Mouse (Mus musculus): Measurements from ENCODE around the gene Usp22. TPM values are rescaled to one million over a fixed set of nuclear protein-coding genes. Genes with fewer than 3 reads are reported as not detected.

The Usp22 gene
- total RNA-seq (2021): 10 to 100 TPM; 42.3 to 57.6 TPM
- long read RNA-seq, experiment 1, full-length matches to known transcripts: 21 of 37 reads
- long read RNA-seq, experiment 1, partial matches to known transcripts: 2 of 37 reads
- long read RNA-seq, experiment 1, other reads (novel, unspliced or antisense): 14 of 37 reads
- long read RNA-seq, experiment 2, full-length matches to known transcripts: 8 of 38 reads
- long read RNA-seq, experiment 2, partial matches to known transcripts: 3 of 38 reads
- long read RNA-seq, experiment 2, other reads (novel, unspliced or antisense): 27 of 38 reads

DNA sequence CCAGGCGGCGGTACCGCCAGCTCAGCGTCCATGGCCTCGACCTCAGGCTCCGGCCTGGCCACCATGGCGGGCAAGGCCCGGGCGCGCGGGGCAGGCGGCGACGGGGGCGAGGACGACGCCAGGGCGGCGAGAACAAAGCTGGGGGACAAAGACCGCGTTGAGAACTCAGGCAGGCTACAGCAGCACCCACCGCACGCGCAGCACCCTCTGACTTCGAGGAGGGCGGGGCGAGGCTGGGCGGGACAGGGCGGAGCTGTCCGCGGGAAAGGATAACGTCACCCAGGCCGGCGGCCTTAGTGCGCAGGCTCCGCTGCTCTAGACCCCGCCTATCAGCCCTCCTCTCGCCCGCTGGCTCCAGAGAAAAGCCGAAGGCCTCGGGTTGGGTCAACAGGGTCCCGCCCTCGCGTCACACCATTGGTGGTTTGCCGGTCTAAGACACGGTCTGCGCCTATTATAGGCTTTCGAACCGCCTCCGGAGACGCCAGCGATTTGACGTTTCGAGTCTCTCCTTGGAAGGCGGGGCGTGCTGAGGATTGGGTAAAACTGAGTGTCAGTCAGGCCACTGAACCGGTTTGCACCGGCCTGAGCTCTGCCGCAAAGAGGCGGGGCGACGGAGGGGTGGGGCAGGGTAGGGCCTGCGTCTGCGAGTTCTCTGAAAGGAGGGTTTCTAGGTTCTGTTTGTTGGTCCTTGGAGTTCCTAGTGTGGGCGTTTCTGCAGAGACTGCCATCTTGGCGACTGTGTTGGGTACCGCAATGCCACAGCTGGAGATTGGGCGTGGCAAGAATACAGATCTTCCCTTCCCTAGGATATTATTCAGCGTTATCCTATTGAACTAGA lies at the start of gene Usp22:
TSS of gene Usp22 (minus strand) at position 235 of the 838 bp plus-strand sequence.
- peak; percentile 94 for DNase-seq (ENCODE audit: low spot score in 2 of 2)

DNA sequence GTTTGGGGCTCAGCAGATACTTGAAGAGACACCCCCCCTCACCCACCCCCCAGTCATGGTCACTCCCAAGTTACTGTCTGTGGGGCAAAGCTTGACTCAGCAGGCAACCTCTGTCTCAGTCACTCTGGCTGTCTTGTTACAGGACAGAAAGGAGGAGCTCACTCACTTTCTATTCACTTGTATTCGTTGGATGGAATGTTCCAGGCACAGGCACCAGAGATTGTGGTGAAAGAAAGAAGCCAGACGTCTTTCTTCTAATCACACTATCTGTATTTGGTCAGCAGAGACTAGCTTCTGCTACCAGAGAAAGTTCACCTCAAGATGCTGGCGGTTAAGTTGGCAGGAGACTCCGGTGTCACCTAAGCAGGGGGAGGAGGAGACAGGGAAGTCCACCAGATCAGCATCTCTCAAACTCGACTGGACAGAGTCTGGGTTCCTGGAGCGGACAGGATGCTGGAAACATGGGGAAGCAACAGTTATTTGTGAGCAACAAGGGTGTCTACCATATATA lies 49.4 kb upstream of the Usp22 start:
- DNase-seq (ENCODE audit: low spot score in 2 of 2): no peak

DNA sequence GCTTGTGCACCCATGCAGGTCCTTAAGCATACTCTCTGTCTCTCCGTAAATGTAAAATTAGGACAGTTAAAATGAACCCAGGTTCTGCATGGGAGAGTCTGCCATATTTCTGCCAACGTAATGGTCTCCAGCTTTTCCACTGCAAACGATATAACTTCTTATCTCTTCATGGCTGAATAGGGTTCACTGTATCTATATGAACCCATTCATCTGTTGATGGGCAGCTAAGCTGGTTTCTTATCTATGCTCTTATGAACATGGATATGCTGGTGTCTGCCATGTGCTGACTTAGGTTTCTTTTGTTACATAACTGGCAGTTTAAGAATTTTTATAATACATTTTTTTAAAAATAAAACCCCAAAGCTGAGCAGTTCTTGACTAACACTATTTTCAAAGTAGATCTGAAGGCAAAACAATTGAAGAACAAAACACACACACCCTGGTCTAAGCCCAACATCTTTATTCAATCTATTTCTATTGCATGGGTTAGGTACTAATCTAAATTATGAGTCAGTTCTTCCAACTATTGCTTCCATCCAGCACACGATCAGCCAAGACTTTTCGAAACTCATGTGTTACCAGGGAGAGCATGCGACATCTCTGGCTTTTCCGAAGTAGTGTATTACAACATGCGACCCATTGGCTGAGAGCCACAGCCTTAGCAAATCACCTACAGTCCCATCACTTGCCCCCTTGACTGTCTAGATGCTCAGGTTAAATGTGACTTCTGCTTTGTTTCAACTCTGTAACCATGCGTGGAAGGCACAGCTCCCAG lies 48.3 kb upstream of the Usp22 start:
- no peak for DNase-seq (ENCODE audit: low spot score in 2 of 2)

DNA sequence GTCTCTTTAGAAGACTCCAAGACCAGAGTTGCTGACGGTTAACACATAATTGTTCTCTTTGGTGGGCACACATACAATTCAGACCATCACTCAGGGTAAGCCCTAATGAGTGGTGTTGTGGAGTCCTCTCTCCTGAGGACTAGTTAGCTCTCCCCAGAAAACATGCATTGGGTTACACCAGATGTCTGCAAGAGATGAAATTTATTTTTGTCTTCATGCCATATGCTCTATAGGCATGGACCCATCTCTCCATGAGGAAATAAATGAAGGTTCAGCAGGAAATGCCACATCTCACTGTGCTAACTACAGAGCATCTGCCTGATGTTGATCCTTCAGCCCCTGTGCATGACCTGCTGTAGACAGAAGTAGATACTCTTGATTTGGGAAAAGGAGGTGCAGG lies 47.2 kb upstream of the Usp22 start:
- DNase-seq (ENCODE audit: low spot score in 2 of 2): no peak

DNA sequence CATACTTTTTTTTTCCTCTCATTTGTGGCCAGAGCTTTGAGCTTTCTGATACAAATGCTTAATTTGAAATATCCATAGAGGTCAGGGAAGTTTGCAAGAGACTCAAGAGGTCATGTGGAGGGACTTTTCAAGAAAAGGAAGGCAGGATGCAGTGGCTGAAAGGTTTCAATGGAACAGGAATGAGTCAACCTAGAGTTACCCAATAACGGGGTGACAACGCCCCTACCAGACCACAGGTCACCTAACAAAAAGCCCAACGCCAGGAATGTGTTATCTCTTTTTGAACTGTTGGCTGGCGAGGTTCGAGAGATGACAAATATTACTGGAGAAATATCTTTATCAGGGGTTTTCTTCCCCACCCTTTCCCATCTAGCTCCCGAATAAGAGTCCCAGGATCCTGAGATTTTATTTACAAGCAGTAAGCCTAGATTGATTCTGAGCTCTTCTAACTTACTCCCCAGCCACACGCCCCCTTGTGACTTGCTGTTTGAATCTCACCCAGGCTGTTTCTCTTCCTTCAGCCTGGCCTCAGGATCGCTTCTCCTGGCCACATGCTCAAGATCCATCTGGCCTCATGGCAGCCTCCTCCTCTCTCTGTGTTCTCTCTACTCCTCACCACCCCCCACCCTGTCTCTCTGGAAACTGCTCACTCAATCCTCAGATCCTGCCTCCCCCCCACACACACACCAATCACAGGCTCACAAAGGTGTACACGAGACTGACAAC lies 45.5 kb upstream of the Usp22 start:
- no peak for DNase-seq (ENCODE audit: low spot score in 2 of 2)

DNA sequence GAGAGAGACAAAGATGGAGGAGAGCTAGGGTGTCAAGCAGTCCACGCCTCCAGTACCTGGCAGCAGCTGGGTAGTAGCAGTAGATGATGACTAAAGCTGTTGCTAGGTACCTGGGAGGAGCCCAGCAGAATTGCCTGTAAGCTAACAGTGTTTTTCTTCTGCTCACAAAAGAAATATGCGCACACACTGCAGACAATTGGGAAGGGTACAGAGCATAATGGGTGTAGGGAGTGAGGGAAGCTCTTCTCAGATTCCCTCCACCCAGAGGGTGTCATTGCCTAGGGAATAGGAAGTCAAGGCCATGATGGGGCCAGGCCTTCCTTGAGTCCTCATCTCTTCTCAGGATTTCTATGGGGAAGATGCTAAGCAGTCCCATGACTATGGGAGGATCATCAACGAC lies 41.1 kb upstream of the Usp22 start:
- no peak for DNase-seq (ENCODE audit: low spot score in 2 of 2)

DNA sequence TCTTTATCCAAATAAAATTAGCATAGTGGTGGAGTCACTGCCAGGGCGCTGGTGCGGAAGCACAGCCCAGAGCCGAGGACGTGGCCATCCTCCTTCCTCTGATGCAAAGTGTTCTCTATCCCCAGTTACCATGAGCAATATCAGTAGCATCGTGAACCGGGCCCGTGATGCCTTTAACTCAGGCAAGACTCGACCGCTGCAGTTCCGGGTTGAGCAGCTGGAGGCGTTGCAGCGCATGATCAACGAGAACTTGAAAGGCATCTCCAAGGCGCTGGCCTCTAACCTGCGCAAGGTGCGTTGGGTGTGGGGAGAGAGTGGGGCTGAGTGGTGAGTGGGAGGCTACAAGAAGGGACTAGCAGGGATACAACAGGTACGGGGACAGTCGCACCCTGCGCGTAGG lies 37.2 kb upstream of the Usp22 start:
- no peak for DNase-seq (ENCODE audit: low spot score in 2 of 2)

DNA sequence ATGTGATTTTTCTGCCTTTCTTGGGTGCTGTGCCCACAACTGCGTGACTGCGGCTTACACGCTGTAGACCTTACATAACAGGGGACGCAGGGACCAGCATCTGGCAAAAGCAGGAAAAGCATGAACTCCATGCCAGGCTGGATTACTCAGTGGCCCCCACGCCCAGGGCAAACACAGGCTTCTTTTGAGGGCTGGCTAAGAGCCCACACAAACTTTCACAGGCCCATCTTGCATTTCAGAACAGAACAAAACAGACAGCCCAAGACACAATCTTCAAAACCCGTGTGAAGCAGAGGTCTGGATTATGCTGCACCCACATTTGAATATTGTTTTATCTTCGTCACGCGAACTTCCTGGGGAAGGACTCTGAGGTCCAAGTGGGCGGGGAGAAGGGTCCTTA lies 33.5 kb upstream of the Usp22 start:
- DNase-seq (ENCODE audit: low spot score in 2 of 2): no peak

DNA sequence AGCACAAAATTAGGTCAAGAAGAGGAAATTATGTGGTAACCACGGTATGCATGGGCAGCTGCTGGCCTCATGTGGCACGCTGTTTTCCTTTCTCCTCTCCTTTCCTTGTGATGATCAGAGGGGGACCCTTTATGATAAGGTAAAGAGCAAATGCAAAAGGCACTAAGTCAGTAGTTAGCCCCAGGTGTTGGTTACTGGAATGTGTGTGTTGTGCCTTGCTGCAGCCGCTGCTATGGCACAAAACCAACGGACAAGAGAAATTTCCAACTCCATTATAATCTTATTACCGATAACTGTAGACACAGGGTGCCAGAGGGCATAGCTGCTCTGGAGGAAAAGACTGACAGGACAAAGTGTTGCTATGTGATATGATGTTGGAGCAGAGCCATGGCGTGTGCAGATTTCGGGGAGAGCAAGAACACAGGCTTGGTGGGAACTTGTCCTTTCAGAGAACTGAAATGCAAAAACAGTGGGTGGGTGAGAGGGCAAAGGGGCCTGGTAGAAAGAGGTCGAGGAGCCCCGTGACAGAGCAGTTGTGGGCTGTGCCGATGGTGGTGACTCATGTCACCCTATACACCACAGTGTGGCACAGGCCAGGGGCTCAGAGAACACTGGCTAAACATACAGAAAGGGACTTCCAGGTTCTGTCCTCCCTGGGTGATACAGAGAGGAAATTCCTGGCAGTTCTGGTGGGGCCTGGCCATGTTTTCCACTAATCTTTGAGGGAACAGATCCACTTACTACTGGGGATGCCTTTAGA lies 32.8 kb upstream of the Usp22 start, which contains the start of gene Aldh3a1:
TSS of gene Aldh3a1 (plus strand) at position 51 of the 760 bp plus-strand sequence.
- no peak for DNase-seq (ENCODE audit: low spot score in 2 of 2)

DNA sequence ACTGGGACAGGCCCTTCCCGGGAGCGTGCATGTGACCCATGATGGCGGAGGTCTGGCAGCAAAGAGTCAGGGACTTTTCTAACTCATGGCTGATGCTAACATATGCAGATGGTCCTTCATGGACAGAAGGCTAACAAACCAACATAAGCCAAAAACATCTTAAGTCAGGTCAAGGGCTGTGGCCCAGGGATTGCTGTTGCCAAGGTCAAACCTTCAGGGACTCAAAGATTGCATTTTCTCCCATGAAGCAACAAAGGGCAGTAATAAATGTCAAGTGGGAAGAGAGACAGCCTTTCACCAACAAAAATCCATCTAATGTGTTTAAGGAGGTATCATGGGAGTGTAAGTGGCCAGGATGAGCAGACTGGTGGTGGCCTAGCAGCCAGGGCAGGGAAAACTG lies 31.3 kb upstream of the Usp22 start:
- no peak for DNase-seq (ENCODE audit: low spot score in 2 of 2)

DNA sequence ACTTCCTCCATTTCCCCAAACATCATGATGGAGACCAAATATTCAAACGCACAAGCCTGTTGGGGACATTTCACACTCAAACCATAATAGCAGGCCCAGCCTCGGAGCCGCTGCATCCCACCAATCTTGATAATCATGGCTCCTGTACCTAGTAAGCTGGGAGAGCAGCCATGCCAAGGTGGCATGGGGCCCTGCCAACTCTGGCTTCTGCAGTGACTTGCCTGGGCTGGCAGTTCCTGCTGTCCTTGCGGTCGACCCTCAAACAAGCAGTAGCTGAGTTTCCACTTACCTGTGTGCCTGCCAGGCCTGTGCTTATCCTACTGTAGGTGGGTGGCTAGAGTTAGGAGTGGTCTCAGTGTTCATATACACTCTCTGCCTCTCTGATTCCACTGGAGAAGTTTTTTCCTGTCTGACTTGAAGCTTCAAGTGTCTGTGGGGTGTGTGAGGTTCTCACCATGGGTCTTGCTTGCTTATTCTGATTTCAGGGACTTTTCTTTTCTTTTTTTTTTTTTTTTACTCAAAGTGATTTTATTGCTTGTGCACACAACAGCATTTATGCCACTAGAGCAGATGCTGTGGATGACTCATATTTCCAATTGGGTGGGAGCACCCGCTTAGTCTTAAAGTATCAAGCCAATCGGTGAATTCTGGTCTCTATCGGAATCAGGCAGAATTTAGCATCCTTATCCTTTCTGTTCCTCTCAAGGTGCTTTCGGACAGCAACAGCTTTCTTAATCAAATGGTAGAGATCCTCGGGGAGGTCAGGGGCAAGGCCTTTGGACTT lies 30.5 kb upstream of the Usp22 start:
- DNase-seq (ENCODE audit: low spot score in 2 of 2): no peak

DNA sequence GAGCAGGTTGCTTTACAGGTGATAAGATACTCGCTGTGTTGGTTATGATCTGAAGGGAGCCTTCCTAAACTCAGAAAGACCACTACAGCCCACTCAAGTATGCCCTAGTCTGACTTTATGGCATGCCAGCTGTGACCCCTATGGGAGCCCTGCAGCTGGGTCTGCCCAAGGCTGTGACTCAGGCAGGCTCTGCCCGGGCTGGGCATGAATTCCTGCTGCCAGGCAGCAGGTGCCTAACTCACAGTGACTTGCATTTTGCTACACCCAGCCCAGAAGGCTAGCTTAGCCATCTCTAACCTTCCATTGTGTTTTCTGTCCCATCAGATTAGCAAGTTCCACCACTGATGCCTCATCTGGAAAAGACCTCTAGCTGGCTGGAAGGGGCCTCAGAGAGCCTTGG lies 28.0 kb upstream of the Usp22 start:
- DNase-seq (ENCODE audit: low spot score in 2 of 2): no peak

DNA sequence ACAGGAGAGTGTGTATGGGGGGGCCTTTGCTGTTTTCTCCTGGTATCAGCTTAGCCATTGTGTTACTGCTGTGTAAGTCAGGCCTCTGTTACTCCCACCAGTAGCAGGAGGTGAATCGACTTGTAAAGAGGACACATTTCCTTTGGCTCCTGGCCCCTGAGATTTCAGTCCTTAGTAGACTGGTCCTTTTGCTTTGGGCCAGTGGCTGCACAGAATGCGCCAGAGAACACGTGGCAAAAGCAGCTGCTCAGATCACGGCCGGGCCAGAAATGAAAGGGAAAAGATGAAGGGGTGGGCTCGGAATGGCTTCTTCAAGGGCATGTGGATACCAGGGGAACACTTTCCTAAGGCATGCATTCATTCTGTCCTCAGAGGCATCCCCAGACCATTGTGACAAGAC lies 27.3 kb upstream of the Usp22 start:
- DNase-seq (ENCODE audit: low spot score in 2 of 2): no peak

DNA sequence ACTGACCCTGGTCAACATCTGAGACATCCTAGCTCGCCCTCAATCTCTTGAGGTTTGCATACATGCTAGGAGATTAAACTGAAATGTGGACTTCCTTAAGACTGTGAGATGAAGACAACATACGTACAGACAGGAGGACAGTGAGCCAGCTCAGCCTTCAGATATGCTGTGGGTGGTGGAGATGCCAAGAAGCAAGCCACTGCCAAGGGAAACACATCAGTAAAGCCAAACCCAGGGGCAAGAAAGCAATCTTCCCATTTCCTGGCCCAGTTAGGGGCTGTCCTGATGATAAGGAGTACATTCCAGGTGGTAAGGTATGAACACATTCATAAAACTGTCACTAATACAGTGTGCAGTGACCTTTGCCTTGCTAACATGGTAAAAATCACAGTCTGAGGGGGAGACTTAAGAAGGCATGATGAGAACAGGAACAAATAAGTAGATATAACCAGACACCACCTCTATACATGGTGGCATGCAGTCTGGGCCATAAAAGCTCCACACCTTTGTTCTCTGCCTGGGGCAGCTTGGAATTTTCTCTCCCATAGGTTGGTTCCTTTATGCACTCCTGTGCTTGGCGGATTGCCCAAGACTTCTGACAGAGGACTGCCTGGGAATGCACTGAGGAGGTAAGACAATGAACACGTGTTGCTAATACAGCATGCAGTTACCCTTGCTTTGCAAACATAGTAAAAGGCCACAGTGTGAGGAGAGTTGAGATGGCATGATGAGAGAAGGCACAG lies 24.9 kb upstream of the Usp22 start:
- DNase-seq (ENCODE audit: low spot score in 2 of 2): no peak

DNA sequence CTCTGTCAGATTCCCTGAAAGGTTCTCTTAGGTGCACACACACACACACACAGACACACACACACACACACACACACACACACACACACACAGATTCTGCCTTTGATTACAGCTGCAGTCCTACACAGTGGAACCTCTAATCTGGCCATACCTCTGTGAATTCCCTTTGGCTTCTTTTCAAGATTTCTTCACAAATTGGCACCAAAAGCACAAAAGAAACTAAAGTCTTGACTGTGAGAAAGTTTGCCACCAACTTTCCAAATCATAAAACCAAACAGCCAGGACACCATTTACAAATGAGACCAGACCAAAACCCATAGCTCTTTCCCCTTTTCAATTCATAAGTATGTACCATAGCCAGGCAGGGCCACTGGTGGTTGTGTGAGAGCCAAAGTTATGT lies 23.1 kb upstream of the Usp22 start:
- DNase-seq (ENCODE audit: low spot score in 2 of 2): no peak

DNA sequence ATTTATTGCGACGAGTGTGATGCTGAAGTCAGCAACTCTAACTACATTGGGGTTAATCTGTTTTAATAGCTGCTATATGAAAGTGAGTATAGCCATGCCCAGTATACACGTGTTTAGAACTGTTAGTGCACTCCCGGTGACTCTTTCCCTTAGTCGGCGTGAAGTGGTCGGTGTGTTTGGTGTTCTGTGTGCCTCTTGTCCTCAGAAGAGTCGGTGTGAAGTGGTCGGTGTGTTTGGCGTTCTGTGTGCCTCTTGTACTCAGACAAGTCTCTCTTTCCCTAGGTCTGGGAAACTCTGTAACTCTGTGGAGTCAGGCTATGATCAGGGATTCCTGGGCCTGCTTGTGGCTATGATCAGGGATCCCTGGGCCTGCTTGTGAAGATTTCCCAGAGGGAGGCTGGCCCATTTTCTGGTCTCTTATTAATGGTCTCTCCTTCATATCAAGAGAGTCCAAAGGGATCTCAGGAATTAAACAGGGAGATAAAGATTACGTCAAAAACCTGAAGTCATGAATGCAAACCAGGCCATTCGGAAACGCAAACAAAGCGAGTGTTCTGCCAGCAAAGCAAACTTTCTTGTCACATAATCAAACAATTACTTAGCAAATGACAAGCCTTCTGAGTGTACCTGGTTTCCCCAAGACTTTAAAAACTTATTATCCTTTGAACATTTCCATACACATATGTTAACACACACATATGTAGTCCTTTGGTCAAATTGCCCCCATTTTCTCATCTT lies 21.9 kb upstream of the Usp22 start:
- DNase-seq (ENCODE audit: low spot score in 2 of 2): no peak

DNA sequence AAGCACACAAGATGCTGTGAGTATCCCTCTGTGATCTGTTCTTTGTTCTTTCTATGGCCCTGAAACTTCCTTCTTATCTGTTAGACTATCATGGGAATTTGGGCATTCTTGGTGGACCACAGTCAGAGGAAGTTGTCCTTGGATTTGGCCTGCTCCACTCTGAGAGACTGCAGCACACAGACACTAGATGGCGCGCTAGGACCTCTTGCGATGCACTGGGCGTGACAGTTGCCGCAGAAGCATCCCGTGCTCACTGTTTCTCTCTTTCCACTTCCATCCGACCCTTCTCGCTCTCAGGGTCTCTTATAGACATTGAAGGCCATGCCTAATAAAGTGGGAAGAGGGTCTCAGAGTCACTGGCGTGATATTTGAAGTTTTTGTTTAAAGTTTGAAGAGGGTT lies 18.5 kb upstream of the Usp22 start:
- DNase-seq (ENCODE audit: low spot score in 2 of 2): peak; percentile 82

DNA sequence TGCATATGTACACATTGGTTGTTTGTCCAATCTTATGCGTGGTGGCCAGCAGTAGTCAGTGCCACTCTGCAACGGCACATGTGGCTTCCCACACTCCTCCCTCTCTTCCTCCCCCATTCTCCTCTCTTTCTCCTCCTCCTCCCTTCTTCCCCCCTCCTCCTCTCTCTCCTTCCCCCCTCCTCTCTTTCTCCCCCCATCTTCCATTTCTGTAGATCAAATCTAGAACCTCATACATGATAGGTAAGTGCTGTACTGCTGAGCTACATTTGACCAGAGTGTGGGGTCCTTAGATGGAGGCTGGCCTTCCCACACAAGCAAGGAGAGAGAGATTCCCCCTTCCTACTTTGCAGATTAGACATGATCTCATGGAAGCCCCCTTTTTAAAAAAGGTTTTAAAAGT lies 17.9 kb upstream of the Usp22 start:
- DNase-seq (ENCODE audit: low spot score in 2 of 2): no peak

Data from adrenal gland, adult 18-20 months (tissue).